Mouse (Mus musculus) heart, adult 2 months (tissue): ENCODE data around the gene A530084C06Rik.

Experiments
- CTCF ChIP-seq: fragments of 200-600 bp; IDR thresholded peaks from 2 replicates; pipeline ENCODE4 v1.8.1; 2022; ENCODE audit warnings: antibody characterized with exemption, mild to moderate bottlenecking, moderate library complexity
- POLR2A ChIP-seq: fragments of 200-500 bp; IDR thresholded peaks from 2 replicates; pipeline ENCODE4 v1.6.1; 2011; ENCODE audit warnings: mild to moderate bottlenecking, low read depth, low read length, control low read depth; ENCODE audit not compliant: insufficient read depth

GRCm38 (mm10) chr13:31534726-31535125 lies 24.4 kb downstream of the A530084C06Rik start:
- TF ChIP-seq CTCF, result no peak
- TF ChIP-seq POLR2A, result no peak
